Mouse (Mus musculus) heart, embryonic 16.5 days (tissue): ENCODE measurements around the gene Prss37. TPM values are rescaled to one million over a fixed set of nuclear protein-coding genes. Genes with fewer than 3 reads are reported as not detected.

Experiments used
- ATAC-seq: fragments of 200-750 bp; cut with Nextera tagmentation; replicated peaks from 2 replicates; pipeline ENCODE4 v1.8.0; 2017; ENCODE audit warnings: moderate number of reproducible peaks; ENCODE audit not compliant: insufficient read depth, low FRiP score; ENCODE audit errors: extremely low read depth
- H3K27ac ChIP-seq: fragments of 300-500 bp; sonication (generic); 2 replicates; pipeline ENCODE4 v1.5.1; 2014; ENCODE audit warnings: mild to moderate bottlenecking, low read length, control low read depth, moderate library complexity
- H3K27me3 ChIP-seq: fragments of 300-500 bp; sonication (generic); 2 replicates; pipeline ENCODE4 v1.6.1; 2014; ENCODE audit warnings: low read length, mixed read lengths; ENCODE audit not compliant: control insufficient read depth, insufficient read depth
- H3K36me3 ChIP-seq: fragments of 300-500 bp; sonication (generic); 2 replicates; pipeline ENCODE4 v1.6.1; 2014; ENCODE audit not compliant: control insufficient read depth, insufficient read depth
- H3K4me1 ChIP-seq: fragments of 300-500 bp; sonication (generic); 2 replicates; pipeline ENCODE4 v1.6.1; 2014; ENCODE audit warnings: low read length, mixed read lengths; ENCODE audit not compliant: control insufficient read depth, insufficient read depth
- H3K4me2 ChIP-seq: fragments of 300-500 bp; sonication (generic); 2 replicates; pipeline ENCODE4 v1.6.1; 2014; ENCODE audit warnings: low read depth, mild to moderate bottlenecking, control low read depth, low read length
- H3K4me3 ChIP-seq: fragments of 300-500 bp; sonication (generic); 2 replicates; pipeline ENCODE4 v1.5.1; 2014; ENCODE audit warnings: mild to moderate bottlenecking, control low read depth, low read length
- H3K9ac ChIP-seq: fragments of 300-500 bp; sonication (generic); 2 replicates; pipeline ENCODE4 v1.6.1; 2014; ENCODE audit warnings: low read length, control low read depth
- H3K9me3 ChIP-seq: fragments of 300-500 bp; sonication (generic); replicated peaks from 2 replicates; pipeline ENCODE4 v1.6.1; 2016; ENCODE audit warnings: low read length; ENCODE audit not compliant: control insufficient read depth
- WGBS: fragments of 180-500 bp; shearing (Covaris S2); extraction: QIAGEN DNeasy Blood & Tissue Kit; methylation state at CpG from one replicate; pipeline ENCODE4 v1.1.7; 2014; 5-methylcytosine and 5-hydroxymethylcytosine counted together
- polyA plus RNA-seq: library from polyadenylated mRNA; unstranded; fragments of >200 nt; fragmentation: Nextera tagmentation; extraction: Ambion mirVana; gene quantifications from 2 replicates; pipeline ENCODE4 v1.2.1, GENCODE M21; 2015

Prss37 gene
- polyA plus RNA-seq, 1 experiment from 2014 or later = not detected

DNA sequence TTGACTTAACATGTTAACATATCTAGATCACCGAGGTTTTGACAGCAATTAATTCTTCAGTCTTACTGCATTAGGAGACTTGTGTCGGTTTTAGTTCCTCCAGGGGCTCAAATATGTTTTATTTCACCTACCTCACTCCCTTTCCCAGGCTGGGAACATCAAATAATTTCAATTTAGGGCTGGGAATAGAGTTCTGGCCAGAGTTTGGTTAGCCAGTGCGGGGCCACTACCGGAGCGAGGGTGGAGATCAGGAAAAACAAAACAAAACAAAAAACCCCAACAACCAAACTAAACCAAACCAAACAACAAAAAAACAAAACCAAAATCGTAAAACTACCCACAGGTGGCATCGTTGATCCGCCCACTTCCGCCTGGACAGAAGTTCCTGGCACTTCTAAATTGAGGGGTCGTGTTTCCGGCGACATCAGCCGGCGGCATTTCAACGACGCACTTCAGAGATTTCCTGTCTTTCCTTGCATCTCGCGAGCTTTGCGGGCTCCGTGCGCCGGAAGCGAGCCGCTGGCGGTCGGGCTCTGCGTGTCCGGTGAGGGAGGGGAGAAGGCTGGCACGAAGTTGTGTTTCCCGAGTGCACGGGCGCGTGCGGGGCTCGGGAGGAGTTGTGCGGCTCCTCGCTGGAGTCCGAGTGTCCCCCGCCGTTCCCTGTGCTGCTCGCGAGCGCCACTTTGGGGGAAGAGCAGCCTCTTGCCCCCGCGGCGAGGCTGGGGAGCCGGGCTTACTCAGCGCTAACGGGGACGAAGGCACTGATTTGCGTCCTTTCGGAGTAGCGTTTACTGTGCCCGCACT, 48.2 kb downstream of the Prss37 start, which contains the start of gene Ssbp1:
Gene Ssbp1, plus strand, starts transcription at position 437 of the 804 bp plus-strand sequence.
- peak within 1 kb of the TSS; percentile 90 for H3K9ac ChIP-seq
- peak within 1 kb of the TSS; percentile 83 for H3K4me2 ChIP-seq
- H3K4me1 ChIP-seq = peaks cover 5% of the 10 kb centered on the region
- H3K27ac ChIP-seq = peak within 1 kb of the TSS; percentile 93
- H3K27me3 ChIP-seq = no peaks in the 10 kb centered on the region
- 0 out of 2 replicates have a peak, but pooled peaks cover 4% of the 10 kb centered on the region for H3K9me3 ChIP-seq
- under 1% methylated on average over 54 of the region's 54 CpGs for WGBS
- H3K4me3 ChIP-seq = peak within 1 kb of the TSS; percentile 81
- peaks cover 25% of the 10 kb centered on the region for H3K36me3 ChIP-seq
- peak; percentile 92 for ATAC-seq

DNA sequence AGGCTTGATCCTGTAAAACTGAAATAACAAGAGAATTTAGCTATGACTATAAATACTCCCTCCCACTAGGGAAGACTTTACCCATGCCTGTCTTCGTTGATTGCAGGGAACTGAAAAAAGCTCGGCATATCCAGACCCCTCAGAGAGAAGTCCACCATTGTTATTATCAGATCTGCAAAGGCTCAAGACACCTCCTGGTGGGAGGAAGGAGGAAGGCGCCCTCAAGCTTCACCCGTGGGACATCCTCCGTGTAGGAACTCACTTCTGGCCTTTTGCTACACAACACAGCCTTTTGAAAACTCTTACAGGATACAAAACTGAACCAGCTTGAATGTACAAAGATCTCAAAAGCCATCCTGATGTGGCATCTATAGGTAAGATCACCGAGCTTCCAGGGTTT, 53.6 kb downstream of the Prss37 start:
- Histone ChIP-seq H3K9ac (no peak overlapping the region), H3K36me3 (no peaks in the 10 kb centered on the region), H3K4me3 (no peak overlapping the region), H3K4me2 (no peak overlapping the region), H3K9me3 (no peaks in the 10 kb centered on the region), H3K27ac (no peak overlapping the region), H3K27me3 (0 out of 2 replicates have a peak, but pooled peaks cover 2% of the 10 kb centered on the region), H3K4me1 (no peaks in the 10 kb centered on the region)
- 53% methylated on average over 6 of the region's 6 CpGs for WGBS
- no peak for ATAC-seq

Other genes starting within 250 kb of the Prss37 start
- 41.1 and 44.4 TPM in 2 replicates for gene Agk, start 194.3 kb downstream of the Prss37 start, polyA plus RNA-seq
- gene E330009J07Rik, start 83.4 kb downstream of the Prss37 start, polyA plus RNA-seq = 3.9 TPM in 2 replicates
- not detected in 2 replicates for gene Wee2, start 80.4 kb downstream of the Prss37 start, polyA plus RNA-seq
- gene Ssbp1, start 48.2 kb downstream of the Prss37 start, polyA plus RNA-seq = 99.6 and 130 TPM in 2 replicates
- gene Tas2r137, start 28.3 kb downstream of the Prss37 start, polyA plus RNA-seq = not detected in 2 replicates
- gene Tas2r108, start 26.0 kb downstream of the Prss37 start, polyA plus RNA-seq = not detected in 2 replicates
- gene Olfr461, start 35.5 kb upstream of the Prss37 start, polyA plus RNA-seq = not detected in 2 replicates
- gene Olfr460, start 50.0 kb upstream of the Prss37 start, polyA plus RNA-seq = not detected in 2 replicates
- gene Clec5a, start 66.3 kb upstream of the Prss37 start, polyA plus RNA-seq = 0.71 and 0.72 TPM in 2 replicates
- gene Tas2r138, start 93.8 kb upstream of the Prss37 start, polyA plus RNA-seq = not detected in 2 replicates
- gene Mgam, start 109.3 kb upstream of the Prss37 start, polyA plus RNA-seq = 0.10 and 1.1 TPM in 2 replicates